Mouse (Mus musculus) cerebellum, adult 11 months (tissue): ENCODE results near the gene Fbf1.

Source experiments
- DNase-seq: peaks from one replicate; pipeline ENCODE4 v3.0.0; 2022

Fbf1 gene

DNA sequence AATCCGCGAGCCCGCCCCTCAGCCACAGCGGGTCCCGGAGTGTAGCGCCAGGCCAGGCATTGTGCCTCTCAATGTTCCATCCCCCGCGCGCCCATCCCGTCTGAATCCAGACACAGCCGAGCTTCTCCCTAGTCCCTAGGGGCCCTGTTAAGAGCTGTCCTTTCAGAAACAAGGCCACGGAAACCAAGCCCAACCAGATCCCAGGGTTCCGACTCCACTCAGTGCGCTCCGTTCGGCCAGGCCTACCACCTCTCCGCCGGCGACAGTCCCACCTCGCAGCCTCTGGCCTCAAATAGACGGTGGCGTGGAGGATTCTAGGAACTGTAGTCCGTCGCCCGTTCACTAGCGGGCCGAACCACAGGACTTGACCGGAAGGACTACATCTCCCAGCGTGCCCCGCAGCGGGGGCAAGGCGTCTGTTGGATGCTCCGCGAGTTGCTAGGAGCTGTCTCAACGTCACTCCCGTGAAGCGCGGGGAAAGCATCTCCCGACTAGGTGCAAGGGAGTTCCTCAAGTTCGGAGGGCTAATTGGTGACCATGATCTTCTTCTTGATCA lies at the start of gene Fbf1:
TSS of gene Fbf1 (minus strand) at position 283 of the 556 bp plus-strand sequence.
- peak; percentile 93 for DNase-seq

- DNase-seq: no peak
Measured at GRCm38 (mm10) chr11:116216549-116216948, 48.6 kb upstream of the Fbf1 start.

- no peak for DNase-seq
Measured at GRCm38 (mm10) chr11:116215991-116216390, 48.0 kb upstream of the Fbf1 start.

- no peak for DNase-seq
Measured at GRCm38 (mm10) chr11:116215181-116215580, 47.2 kb upstream of the Fbf1 start.

DNA sequence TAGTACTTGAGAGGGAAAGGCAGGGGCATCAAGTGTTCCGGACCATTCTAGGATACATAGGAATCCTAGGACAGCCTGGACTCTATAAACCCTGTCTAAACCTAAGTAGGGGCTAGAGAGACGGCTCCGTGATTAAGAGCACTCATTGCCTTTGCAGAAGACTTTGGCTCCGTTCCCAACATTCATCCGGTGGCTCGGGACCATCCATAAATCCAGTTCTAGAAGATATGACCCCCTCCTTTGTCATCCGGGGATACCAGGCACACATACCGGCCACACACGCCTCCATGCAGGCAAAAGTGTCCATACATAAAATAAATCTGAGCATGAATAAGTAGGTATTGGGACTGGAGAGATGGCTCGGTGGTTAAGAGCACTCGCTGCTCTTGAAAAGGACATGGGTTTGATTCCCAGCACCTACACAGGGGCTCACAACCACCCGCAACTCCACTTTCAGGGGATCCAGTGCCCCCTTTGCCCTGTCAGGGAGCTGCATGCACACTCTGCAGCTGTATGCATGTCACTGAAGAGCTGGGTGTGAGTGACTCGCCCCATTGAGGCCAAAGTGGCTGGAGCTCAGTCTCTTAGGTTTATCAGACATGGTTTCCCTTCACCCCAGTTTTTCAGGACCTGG lies 46.0 kb upstream of the Fbf1 start:
- DNase-seq: no peak

DNA sequence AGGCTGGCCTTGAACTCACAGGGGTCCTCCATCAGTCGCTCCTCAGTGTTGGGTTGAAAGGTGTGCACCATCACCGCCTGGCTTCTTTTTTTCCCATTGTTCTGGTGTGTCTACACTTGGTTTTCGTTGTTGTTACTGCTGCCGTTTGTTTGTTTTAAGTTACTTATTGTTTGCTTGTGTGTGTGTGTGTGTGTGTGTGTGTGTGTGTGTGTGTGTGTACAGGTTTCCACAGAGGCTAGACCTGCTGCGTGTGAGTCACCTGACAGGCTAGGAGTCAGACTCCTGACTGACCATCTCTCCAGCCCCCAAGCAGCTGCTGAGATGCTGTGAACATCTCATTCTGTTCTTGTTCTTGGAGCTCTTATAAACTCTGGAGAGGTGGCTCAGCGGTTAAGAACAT lies 44.9 kb upstream of the Fbf1 start:
- no peak for DNase-seq

GRCm38 (mm10) chr11:116210696-116211095 lies 42.7 kb upstream of the Fbf1 start:
- no peak for DNase-seq

DNA sequence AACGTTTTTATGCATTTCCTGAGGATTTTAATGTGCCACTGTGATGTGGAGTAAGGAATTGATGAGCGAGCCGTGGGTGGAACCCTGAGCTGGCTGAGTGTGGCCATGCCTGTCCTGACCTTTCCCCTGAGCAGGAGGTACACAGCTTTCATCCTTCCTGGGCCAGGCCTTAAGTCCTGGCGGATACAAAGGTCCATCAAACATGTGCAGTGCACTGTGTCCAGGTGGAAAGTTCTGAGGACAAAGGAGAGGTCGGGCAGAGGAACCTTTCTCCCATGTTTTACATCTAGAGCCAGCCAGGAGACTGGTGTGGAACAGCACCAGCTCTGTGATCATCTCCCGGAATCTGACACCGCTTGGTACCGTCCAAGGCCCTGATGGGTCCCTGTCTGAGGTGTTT lies 41.3 kb upstream of the Fbf1 start:
- DNase-seq: no peak

DNA sequence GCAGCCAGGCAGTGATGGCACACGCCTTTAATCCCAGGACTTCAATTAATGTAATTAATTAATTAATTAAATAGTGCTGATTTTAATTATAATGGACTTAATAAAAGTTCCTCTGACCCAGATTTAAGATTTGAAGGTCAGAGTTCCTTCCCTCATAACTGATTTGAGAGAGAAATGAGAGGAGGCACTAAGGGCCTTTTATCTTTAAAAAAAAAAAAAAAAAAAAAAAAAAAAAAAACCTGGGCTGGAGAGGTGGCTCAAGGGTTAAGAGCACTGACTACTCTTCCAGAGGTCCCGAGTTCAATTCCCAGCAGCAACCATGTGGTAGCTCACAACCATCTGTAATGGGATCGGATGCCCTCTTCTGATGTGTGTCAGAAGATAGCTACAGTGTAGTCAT lies 40.7 kb upstream of the Fbf1 start:
- DNase-seq: no peak

DNA sequence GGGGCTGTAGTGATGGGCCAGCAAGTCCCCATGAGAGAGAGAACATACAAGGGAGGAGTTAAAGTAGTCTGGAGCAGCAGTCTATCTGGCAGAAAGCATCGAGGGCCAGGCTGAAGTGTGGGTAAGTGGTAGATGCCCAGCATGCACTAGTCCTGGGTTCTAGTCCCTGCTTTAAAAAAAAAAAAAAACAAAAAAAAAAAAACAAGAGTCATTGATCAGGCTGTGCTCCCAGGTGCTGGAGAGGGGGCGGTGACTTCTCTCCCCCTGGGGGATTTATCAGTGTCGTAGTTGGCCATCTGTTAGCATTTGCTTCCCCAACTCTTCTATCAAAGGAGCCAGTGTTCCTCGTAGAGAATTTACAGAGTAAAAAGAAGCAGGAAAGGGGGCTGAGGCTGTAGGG lies 38.7 kb upstream of the Fbf1 start:
- DNase-seq: no peak

GRCm38 (mm10) chr11:116203150-116203549 lies 35.2 kb upstream of the Fbf1 start:
- DNase-seq: no peak

- DNase-seq: no peak
Measured at GRCm38 (mm10) chr11:116201151-116201550, 33.2 kb upstream of the Fbf1 start.

GRCm38 (mm10) chr11:116198639-116199531 lies 30.9 kb upstream of the Fbf1 start, which contains the start of the genes Ten1 and Acox1:
Gene Ten1 (plus strand): TSS chr11:116198855.
Gene Acox1 (minus strand): TSS chr11:116199045.
- DNase-seq: peak; percentile 96

GRCm38 (mm10) chr11:116198132-116198531 lies 30.2 kb upstream of the Fbf1 start:
- DNase-seq: no peak

DNA sequence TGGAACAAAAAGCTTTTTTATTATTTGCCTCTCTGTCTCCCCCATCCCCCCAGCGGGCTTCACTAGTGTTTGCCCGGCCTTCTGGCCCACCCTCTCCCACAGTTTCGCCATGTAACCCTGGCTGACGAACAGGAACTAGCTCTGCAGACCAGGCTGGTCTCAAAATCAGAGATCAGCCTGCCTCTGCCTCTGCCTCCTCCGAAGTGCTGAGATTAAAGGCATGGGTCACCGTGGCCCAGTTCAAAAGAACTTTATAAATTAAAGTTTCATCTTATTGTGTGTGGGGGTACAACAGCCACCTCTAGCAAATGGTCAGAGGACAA lies 29.6 kb upstream of the Fbf1 start:
- no peak for DNase-seq

GRCm38 (mm10) chr11:116196866-116197583 lies 29.1 kb upstream of the Fbf1 start:
- no peak for DNase-seq

DNA sequence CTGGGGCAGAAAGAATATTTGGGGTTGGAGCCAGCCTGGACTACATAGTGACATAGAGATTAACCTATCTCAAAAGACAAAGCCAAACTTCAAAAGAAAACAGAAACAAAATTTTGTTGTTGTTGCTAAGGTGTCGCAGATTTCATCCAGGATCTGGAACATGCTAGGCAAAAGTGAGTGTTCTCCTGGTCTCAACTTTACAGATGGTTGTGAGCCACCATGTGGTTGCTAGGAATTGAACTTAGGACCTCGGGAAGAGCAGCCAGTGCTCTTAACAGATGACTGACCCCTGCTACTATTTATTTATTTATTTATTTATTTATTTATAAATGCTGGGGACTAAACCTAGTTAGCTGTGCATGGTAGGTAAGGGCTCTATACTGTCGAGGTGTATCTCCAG lies 28.4 kb upstream of the Fbf1 start:
- DNase-seq: no peak

DNA sequence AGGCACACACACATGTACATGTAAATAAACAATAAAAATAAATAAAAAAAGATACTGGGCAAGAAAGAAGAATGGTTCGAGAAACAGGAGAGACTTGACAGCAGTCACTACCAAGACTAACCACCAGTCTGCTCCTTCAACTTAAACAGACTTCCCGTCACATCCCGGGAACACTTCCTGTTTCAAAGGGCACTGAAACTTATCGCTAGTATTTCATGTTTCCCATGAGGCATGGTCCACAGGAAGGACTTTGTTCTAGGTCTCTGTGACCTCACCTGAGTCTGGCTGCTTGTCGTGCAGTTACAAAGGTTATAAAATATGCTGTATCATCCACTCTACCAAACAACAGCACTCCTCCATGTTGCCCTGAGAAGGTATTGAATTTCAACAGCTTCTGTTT lies 27.3 kb upstream of the Fbf1 start:
- DNase-seq: no peak

- no peak for DNase-seq
Measured at GRCm38 (mm10) chr11:116194619-116195018, 26.7 kb upstream of the Fbf1 start.

GRCm38 (mm10) chr11:116187226-116187930 lies 19.4 kb upstream of the Fbf1 start:
- DNase-seq: no peak

GRCm38 (mm10) chr11:116186360-116186759 lies 18.4 kb upstream of the Fbf1 start:
- DNase-seq: no peak

GRCm38 (mm10) chr11:116185836-116186235 lies 17.9 kb upstream of the Fbf1 start:
- DNase-seq: no peak
